Mouse (Mus musculus): ENCODE data around the gene Gm10959. TPM values are rescaled to one million over a fixed set of nuclear protein-coding genes. Genes with fewer than 3 reads are reported as not detected.

Gm10959 gene
- polyA plus RNA-seq, 1 experiment from 2014 or later, result not detected

DNA sequence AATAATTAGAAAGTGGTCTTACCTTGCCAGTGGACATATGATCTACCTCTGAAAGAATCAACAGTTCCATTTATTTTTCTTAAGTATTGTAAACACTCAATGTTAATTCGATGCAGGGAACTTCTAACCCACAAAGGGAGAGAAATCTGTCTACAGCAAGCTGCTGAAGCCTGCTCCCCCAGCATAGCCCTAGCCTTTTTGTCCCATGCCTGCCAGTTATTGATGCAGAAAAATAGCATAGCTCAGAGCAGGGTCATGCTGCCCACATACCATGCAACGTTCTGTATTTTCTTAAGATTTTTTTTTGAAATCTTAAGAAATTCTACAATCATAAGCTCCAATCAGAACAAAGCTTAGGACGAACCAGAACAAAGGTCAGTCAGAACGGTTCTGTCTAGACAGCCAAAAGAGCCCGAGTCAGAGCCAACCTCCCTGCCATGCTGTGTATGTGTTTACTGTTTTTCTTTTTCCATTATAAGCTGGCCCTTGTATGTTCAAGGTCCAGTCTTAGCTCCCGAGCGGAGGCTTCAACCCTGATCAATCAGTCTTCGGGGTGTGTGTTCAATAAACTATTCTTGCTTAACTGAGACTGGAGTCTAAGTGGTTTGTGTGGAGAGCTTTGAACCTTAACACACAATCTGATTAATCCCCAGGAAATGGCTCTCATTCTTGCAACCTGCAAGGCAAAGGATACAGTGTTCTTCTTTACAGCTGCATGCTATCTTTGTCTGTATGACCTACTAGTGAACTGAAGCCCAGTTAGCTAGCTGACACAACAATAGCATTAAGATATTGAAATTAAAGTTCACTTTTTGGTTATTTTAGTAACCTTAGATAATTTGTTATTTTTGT is 2.7 kb upstream of the Gm10959 start:
- WGBS, result 85% methylated on average over 8 of the region's 8 CpGs
- no peak overlapping the region for H3K9ac ChIP-seq
- H3K36me3 ChIP-seq, result no peaks in the 10 kb centered on the region
- H3K27me3 ChIP-seq, result no peaks in the 10 kb centered on the region
- no peak overlapping the region for H3K4me3 ChIP-seq
- H3K4me1 ChIP-seq (replicated peaks), result peaks cover 11% of the 10 kb centered on the region
- H3K9me3 ChIP-seq, result no peaks in the 10 kb centered on the region
- H3K4me2 ChIP-seq, result no peak overlapping the region
- no peak for ATAC-seq (ENCODE audit: low FRiP score, low read depth)
- no peak overlapping the region for H3K27ac ChIP-seq (replicated peaks)

DNA sequence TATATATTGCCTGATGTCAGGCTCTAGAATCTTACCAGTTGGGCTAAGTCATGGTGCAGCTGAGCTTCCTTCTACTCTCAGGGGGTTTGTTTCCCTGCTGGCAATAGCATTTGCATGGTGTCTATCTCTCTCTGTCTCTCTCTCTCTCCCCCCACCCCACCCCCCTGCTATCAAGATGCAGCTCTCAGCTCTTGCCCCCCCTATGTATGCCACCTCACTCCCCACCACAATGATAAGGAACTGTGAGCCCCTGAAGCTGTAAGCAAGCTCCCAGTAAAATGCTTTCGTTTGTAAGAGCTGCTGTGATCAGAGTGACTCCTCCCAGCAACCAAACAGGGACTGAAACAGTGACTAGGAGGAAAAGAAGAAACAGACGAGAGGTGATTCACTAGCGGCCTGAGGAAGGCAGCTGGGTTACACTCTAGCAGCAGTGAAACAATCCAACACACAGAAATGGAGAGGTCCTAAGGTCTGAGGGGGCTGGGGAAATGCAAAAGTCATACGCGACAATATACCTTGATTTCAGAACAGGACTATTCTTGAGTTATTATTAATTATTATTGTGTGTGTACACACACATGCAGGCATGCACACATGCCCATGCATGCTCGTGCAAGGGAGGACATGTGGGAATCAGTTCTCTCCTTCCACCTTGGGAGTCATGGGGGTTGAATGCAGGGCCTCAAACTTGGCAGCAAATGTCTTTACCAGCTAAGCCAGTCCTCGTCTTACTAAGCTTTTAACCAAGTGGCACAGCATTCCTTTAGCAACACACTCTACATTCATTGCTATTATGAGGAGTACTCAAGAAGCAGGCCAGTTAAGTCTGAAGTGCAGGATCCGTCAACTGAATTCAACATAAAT is 1.6 kb upstream of the Gm10959 start:
- Histone ChIP-seq H3K27ac (replicated peaks) (no peak overlapping the region), H3K9me3 (no peaks in the 10 kb centered on the region), H3K4me3 (no peak overlapping the region), H3K27me3 (no peaks in the 10 kb centered on the region), H3K9ac (no peak overlapping the region), H3K4me2 (no peak overlapping the region), H3K4me1 (replicated peaks) (peaks cover 7% of the 10 kb centered on the region), H3K36me3 (no peaks in the 10 kb centered on the region)
- no peak for ATAC-seq (ENCODE audit: low FRiP score, low read depth)
- WGBS, result 72% methylated on average over 8 of the region's 8 CpGs

DNA sequence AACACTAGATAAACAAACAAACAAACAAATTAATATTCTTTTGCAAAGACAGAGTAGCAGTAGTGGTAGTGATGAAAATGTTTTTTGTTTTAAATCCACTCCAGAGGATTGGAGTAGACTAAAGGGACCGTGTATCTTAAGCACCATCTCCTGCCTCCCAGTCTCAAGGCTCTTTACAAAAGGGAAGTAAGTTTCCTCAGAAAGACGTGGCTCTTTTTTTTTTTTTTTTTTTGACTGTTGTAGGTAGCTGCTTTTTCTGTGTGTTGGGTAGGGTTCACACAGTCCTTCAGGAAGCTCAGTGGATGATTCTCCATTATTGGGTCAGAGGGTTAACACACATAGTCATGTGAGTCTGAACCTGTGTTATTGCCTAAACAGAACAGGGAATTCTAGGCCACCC is 488 bp downstream of the Gm10959 start:
- H3K27me3 ChIP-seq, result no peaks in the 10 kb centered on the region
- no peak overlapping the region for H3K9ac ChIP-seq
- H3K4me2 ChIP-seq, result no peak overlapping the region
- no peaks in the 10 kb centered on the region for H3K4me1 ChIP-seq (replicated peaks)
- no peak overlapping the region for H3K27ac ChIP-seq (replicated peaks)
- ATAC-seq (ENCODE audit: low FRiP score, low read depth), result no peak
- no peak overlapping the region for H3K4me3 ChIP-seq
- no peaks in the 10 kb centered on the region for H3K9me3 ChIP-seq
- 85% methylated on average over 2 of the region's 2 CpGs for WGBS
- H3K36me3 ChIP-seq, result no peaks in the 10 kb centered on the region

DNA sequence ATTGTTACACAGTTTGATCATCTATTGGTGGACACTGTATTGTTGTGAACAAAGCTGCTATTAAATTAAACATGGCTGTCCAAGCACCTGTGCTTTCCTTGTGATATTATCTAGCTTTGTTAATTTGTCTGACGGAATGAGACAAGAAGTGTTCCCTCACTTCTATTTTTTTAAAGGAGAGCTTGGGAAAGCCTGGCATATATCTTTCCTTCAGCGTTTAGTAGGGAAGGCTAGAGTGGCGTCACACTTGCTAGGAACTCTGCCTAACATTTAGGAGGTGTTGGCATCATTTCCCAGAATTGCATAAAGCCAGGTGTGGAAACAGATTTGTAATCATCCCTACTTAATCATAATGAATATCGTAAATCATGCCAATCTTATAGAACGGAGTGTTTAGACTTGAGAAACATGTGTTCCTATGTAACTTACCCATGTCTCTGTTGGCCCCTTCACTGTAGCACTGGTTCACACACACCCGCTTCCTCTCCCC is 2.9 kb downstream of the Gm10959 start:
- 89% methylated on average over 6 of the region's 6 CpGs for WGBS
- Histone ChIP-seq H3K27me3 (no peaks in the 10 kb centered on the region), H3K36me3 (no peaks in the 10 kb centered on the region), H3K9ac (no peak overlapping the region), H3K9me3 (no peaks in the 10 kb centered on the region), H3K4me1 (replicated peaks) (no peaks in the 10 kb centered on the region), H3K27ac (replicated peaks) (no peak overlapping the region), H3K4me2 (no peak overlapping the region), H3K4me3 (no peak overlapping the region)
- no peak for ATAC-seq (ENCODE audit: low FRiP score, low read depth)

DNA sequence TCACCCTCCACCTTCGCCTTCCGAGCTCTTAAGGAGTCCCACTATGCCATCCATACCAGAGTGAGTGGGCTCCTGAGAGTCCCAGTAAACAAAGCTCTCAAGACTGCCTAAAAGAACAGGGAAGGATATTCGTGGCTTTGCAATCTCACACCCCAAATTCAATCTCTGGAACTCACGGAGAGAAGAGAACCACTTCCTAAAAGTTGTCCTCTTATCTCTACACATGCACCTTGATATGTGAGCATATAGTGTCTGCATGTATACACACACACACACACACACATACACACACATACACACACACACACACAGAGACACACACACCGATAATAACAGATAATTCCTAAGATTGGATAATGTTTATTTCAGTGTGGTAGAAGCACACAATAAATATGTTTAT is 3.7 kb downstream of the Gm10959 start:
- Histone ChIP-seq H3K9ac (no peak overlapping the region), H3K4me2 (no peak overlapping the region), H3K36me3 (no peaks in the 10 kb centered on the region), H3K27me3 (no peaks in the 10 kb centered on the region), H3K4me1 (replicated peaks) (no peaks in the 10 kb centered on the region), H3K9me3 (no peaks in the 10 kb centered on the region), H3K4me3 (no peak overlapping the region), H3K27ac (replicated peaks) (no peak overlapping the region)
- 83% methylated on average over 5 of the region's 5 CpGs for WGBS
- no peak for ATAC-seq (ENCODE audit: low FRiP score, low read depth)

DNA sequence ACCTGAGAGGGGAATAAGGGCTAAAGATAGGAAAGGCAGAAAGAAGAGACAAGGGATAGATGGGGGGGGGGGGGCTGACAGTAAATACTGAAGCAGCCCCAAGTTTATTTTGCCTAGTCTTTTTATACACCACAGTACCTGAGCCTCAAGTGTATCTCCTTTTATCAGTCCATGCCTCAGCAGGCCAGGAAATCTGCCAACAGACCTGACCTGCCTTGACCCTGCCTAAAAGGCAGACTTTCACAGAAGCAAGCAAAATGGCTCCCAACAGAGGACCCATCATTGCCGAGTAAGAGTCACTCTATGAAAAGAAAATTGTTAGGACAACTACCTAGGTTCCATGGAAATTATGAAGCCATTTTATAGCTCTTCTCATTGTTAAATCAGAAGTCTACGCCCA is 11.3 kb downstream of the Gm10959 start:
- Histone ChIP-seq H3K4me3 (no peak overlapping the region), H3K27me3 (no peaks in the 10 kb centered on the region), H3K9me3 (no peaks in the 10 kb centered on the region), H3K36me3 (no peaks in the 10 kb centered on the region), H3K27ac (replicated peaks) (no peak overlapping the region), H3K9ac (no peak overlapping the region), H3K4me1 (replicated peaks) (no peaks in the 10 kb centered on the region), H3K4me2 (no peak overlapping the region)
- 85% methylated on average over 2 of the region's 2 CpGs for WGBS
- no peak for ATAC-seq (ENCODE audit: low FRiP score, low read depth)

DNA sequence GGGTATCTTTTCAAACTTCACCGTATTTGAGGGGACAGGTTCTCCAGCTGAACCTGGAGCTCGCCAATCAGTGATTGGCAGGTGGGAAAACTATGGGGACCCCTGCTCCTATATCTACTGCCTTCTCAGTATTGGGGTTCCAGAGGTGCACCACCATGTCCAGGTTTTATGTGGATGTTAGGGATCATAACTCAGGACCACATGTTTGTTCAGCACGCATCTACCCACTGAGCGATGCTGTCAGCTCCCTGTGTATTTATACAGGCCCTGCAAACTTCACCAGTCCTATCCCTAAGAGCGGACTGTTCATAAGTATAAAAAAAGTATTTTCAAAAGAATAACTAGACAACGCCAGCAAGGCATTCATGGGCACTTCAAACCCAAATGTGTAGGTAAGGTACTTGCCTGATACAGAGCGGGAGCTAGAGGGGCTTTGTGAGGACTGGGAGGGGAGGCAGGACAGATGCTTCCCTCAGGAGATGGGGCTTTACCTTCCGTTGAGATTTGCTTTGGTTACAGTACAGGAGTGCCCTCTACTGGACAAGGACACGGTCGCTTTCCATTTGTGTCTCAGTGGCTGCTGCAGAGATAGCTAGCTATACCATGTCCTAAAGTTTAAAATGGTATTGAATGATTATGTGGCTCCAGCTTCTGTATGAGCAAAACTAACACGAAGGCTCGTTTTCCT is 15.3 kb downstream of the Gm10959 start:
- no peak overlapping the region for H3K4me2 ChIP-seq
- no peak overlapping the region for H3K4me3 ChIP-seq
- no peak overlapping the region for H3K9ac ChIP-seq
- H3K9me3 ChIP-seq, result no peaks in the 10 kb centered on the region
- peak; percentile 54; the same call in 1 of the 2 replicates for ATAC-seq (ENCODE audit: low FRiP score, low read depth)
- H3K27ac ChIP-seq (replicated peaks), result no peak overlapping the region
- 43% methylated on average over 12 of the region's 12 CpGs for WGBS
- no peaks in the 10 kb centered on the region for H3K36me3 ChIP-seq
- H3K27me3 ChIP-seq, result no peaks in the 10 kb centered on the region
- no peaks in the 10 kb centered on the region for H3K4me1 ChIP-seq (replicated peaks)

DNA sequence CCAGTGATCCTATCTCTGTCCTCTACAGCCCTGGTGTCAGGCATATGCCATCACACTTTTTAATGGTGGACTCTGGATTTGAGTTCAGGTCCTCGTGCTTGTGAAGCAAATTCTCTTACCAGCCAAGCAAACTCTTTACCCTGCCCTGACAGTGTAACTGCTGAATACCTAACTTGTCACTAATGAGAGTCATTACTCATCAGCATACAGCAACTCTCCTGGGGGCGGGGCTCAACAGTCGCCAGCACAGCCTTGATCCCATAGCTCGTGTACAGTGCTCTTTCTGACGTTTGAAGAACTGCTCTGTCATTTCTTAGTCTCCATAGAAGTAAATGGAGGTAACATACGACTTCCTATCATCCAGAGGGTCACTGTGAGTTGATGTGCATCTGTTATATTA is 20.9 kb downstream of the Gm10959 start:
- no peak overlapping the region for H3K4me2 ChIP-seq
- ATAC-seq (ENCODE audit: low FRiP score, low read depth), result no peak
- no peak overlapping the region for H3K4me3 ChIP-seq
- H3K27ac ChIP-seq (replicated peaks), result no peak overlapping the region
- 60% methylated on average over 6 of the region's 6 CpGs for WGBS
- no peaks in the 10 kb centered on the region for H3K4me1 ChIP-seq (replicated peaks)
- H3K27me3 ChIP-seq, result no peaks in the 10 kb centered on the region
- no peaks in the 10 kb centered on the region for H3K9me3 ChIP-seq
- no peaks in the 10 kb centered on the region for H3K36me3 ChIP-seq
- no peak overlapping the region for H3K9ac ChIP-seq

DNA sequence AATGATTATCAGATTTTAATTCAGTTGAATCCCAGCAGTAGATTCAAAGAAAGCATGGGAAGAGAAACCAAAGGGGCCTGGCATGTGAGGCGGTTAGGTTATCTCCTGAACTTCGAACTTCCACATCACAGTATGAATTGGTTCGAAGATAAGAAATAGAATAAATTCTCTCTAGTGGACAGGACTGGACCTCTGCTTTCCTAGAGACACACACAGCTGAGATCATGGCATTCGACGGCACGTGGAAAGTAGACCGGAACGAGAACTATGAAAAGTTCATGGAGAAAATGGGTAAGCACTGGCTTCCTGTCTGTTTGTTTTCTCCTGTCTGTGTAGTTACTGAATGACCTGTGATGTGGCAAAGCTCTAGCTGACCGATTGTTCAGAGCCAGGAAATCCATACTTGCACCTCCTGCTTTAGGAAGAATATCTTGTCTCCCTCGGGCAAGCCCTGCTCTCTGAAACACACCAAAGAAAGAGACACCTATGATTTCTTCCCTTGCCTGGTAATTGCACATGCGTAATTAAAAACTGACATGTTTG is 23.9 kb downstream of the Gm10959 start:
- Histone ChIP-seq H3K27me3 (no peaks in the 10 kb centered on the region), H3K9ac (no peak overlapping the region), H3K36me3 (no peaks in the 10 kb centered on the region), H3K9me3 (no peaks in the 10 kb centered on the region), H3K4me2 (no peak overlapping the region), H3K4me1 (replicated peaks) (no peaks in the 10 kb centered on the region), H3K4me3 (no peak overlapping the region), H3K27ac (replicated peaks) (no peak overlapping the region)
- no peak for ATAC-seq (ENCODE audit: low FRiP score, low read depth)
- WGBS, result 90% methylated on average over 11 of the region's 11 CpGs

DNA sequence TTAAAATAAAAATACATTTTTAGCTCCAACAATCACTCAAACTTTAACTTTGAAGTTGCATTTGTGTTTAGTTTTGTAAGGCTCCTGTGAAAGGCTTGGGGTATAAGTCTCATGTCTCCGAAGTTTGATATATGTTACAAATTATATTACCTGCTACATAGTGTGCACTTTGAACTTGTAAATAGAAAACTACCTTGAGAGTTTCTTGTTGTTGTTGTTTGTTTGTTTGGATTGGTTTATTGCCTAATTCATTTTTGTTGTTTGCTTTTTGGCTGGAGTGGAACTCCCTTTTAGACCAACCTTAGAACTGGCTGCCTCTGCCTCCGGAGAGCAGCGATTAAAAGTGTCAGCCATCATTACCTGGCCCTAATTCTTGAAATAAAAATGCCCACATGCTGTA is 24.4 kb downstream of the Gm10959 start, which contains the start of gene Fabp2:
Gene Fabp2, plus strand, starts transcription at position 301 of the 400 bp plus-strand sequence.
- Histone ChIP-seq H3K27ac (replicated peaks) (no peak within 1 kb of the TSS), H3K9ac (no peak within 1 kb of the TSS), H3K4me1 (replicated peaks) (no peaks in the 10 kb centered on the region), H3K4me2 (no peak within 1 kb of the TSS), H3K36me3 (no peaks in the 10 kb centered on the region), H3K9me3 (no peaks in the 10 kb centered on the region), H3K4me3 (no peak within 1 kb of the TSS), H3K27me3 (no peaks in the 10 kb centered on the region)
- no peak for ATAC-seq (ENCODE audit: low FRiP score, low read depth)
- WGBS, result 94% methylated on average over 3 of the region's 3 CpGs

DNA sequence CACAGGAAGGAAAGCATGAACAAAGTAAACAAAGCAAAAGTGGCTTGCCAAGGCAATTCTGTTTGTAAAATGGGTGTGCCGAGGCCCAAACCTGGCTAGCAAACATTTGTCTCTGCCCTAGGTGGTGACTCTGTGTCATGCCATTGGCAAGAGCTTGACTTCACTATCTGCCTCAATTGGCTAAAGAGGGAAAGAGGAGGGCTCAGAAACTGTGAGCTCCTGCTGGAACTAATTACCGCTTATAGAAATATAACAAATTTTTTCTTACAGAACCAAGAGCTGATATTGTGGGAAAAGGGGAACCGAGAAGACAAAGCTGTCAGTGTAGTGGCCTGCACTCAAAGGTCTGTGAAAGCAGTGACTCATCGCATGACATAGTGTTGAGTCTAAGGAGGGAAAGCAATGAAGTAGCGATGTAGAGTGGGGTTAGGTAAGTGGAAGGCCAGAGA is 30.8 kb downstream of the Gm10959 start:
- Histone ChIP-seq H3K27me3 (no peaks in the 10 kb centered on the region), H3K4me2 (no peak overlapping the region), H3K4me3 (no peak overlapping the region), H3K36me3 (no peaks in the 10 kb centered on the region), H3K9ac (no peak overlapping the region), H3K27ac (replicated peaks) (no peak overlapping the region), H3K9me3 (no peaks in the 10 kb centered on the region), H3K4me1 (replicated peaks) (no peaks in the 10 kb centered on the region)
- ATAC-seq (ENCODE audit: low FRiP score, low read depth), result no peak
- 90% methylated on average over 5 of the region's 5 CpGs for WGBS
